Mouse (Mus musculus): Measurements from ENCODE around the gene Gm20708.
"Not testable (repeated sequence)": the region's sequence is repeated elsewhere in the genome, so short reads cannot be mapped to it uniquely, and the experiment has no call there.

The Gm20708 gene

DNA sequence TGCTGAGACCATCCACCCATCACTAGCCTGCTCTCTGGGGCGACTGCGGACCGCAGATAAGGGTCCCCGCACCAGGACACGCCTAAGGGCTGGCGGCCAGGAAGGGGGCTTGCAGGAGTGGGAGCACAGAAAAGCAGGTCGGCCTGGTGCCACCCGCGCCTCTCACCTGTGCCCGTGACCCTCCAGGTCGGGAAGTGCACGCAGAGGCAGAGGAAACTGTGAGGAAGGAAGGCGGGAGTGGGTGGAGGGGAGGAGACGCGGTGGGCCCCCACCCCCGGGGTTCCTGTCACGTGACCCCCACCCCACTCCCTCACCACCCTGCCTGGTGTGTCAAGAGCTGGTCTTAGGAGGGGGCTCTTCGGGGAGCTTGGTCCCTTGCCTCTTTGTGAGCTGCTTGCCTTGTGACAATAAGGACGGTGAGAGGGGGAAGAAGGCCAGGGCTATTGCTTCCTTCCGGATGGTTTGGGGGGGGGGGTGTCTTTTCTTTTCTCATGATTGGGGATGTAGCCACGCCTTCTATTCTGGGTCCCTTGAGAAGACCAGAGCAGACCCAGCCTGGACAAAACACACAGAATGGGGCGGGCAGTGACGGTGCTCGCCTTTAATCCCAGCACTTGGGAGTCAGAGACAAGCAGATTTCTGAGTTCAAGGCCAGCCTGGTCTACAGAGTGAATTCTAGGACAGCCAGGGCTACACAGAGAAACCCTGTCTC, 27.3 kb upstream of the Gm20708 start, which contains the start of the genes Tmc8 and Tmc6:
Gene Tmc8, plus strand, starts transcription at position 84 of the 712 bp plus-strand sequence.
Gene Tmc6, minus strand, starts transcription at position 206 of the 712 bp plus-strand sequence.
- peak; percentile 77 for DNase-seq

DNA sequence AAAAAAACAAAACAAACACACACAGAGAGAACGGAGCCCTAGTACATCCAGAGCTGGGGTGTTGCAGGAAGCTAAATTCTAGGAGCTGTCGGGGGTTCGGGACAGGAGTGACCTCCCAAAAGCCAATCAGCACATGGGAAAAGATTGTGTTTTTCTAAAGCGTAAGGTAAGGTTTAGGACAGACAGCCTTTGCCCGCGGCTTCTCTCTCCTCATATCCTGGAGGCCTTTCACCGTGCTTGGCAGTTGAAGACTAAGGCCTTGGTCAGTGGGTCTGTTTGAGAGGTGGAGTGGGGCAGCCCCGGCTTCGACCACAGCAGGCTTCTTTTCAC, 26.8 kb upstream of the Gm20708 start:
- DNase-seq: no peak

DNA sequence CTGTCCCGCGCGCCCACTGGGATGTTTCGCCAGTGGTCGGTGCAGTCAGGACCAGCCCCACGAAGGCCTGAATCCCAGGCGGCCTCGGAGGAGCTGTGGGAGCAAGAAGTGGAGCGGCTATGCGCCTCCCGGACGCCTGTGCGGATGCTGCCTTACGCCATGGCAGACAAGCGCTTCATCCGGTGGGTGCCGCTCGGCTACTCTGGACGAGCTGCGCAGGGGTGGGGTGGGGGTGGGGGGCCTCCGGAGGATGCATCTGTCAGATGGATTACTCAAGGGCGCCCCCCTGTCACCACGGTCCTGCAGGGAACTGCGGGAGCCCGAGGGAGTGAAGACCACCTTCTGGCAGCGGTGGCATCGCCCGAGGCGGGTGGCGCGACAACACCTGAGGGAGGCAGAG, 26.4 kb upstream of the Gm20708 start:
- peak; percentile 83 for DNase-seq

DNA sequence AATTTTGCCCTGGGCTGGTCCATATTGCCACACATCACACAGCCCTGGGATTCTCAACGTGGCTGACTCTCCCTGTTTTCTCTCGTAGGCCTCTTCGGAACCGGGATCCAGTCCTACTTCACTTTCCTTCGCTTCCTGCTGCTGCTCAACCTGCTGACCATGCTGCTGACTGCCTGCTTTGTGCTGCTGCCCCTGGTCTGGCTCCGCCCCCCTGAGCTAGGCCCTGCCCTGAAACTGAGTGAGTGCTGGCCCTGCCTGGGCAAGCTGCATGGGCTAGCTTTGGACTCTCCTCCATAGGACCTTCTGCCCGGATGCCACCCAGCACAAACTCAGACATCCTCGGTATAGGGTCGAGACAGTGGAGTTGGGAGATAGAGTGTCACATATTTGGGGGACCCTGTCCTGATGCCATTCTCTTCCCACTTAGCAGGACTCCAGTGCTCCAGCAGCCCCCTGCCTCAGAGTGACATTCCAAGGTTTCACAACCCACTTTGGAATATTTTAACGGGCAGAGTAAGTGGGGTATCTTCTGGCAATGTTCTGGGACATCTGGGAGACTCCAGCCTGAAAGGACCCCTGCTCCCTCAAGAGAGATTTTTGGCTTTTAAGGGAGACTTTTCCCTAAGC, 25.7 kb upstream of the Gm20708 start:
- DNase-seq: peak; percentile 61

DNA sequence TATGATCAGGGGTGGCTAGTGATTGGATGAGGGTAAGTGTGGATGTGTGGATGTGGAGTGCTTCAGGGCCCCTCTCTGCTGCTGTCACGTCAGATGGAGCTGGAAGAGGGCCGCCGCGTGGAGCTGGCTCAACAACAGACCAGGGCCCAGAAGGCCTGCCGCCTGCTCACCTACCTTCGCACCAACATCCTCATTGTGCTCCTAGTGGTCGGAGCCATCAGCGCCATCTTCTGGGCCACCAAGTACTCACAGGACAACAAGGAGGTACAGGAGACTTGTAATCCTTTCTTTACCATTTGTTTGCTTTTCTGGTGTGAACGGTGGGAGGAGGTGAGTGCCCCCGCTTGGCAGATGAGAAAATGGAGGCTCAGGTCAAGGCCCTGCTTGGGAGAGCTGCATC, 23.2 kb upstream of the Gm20708 start:
- DNase-seq: peak; percentile 84

DNA sequence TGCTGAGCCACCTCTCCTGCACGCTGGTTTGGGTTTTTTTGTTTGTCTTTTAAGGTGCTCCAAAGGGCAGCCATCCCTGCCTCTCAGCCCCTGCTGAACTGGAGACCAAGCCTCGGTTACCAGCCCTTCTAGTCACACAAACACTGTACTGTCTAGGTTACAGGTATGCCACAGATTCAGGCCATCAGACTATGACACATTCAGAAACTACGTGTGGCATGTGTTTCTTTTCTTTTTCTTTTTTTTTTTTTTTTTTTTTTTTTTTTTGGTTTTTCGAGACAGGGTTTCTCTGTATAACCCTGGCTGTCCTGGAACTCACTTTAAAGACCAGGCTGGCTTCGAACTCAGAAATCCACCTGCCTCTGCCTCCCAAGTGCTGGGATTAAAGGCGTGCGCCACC, 21.0 kb upstream of the Gm20708 start:
- DNase-seq: not testable (repeated sequence)

DNA sequence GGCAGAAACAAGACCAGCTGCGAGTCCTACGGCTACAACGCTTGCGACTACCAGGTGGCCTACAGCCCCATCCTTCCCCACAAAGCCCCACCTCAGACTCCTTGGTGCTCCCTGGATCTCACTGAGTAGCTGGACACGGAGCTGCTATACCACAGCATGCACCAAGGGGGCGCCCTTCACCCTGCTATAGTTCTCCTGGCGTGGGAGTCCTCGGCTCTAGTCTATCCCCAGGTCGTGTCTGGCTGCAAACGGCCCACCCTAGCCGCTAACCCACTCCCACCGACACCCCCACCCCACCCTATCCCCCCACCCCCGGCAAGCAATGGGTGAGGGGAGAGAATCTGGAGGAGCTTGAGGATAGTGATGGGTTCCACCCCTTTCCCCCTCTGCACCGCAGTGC, 19.2 kb upstream of the Gm20708 start:
- DNase-seq: peak; percentile 84

DNA sequence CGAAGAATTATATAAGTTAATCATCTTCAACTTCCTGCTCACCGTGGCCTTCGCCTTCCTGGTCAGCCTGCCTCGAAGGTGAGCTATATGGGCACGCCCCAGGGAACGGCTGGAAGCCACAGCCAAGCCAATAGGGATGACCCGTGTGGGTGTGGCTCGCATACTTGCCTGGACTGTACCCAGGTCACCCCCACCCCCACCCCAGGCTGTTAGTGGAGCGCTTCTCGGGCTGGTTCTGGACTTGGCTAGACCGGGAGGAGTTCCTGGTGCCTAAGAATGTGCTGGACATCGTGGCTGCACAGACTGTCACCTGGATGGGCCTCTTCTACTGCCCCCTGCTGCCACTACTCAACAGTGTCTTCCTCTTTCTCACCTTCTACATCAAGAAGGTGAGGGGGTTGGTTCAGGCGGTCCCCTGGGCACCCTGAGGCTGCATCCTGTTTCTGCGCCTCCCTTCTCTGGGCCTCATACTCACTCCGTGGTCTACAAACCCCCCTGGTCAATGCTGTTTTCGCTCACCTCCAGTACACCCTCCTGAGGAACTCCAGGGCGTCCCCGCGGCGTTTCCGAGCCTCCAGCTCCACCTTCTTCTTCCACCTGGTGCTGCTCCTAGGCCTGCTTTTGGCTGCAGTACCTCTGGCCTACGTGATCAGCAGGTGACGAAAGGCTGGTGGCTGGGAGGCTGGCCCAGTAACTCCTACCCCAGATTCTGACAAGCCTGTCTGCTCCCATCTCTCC, 18.6 kb upstream of the Gm20708 start:
- DNase-seq: peak; percentile 75

DNA sequence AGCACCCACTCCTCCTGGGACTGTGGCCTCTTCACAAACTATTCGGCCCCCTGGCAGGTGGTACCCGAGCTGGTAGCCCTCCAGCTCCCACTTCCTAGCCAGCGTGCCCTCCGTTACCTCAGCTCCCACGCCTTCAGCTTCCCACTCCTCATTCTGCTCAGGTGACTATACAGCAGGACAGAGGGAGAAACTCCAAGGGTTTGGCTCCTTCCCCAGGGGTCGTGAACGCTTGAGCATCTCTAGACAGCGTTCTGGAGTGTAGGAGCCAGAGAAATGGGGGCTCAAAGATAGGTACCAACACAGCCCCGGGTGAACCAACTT, 18.1 kb upstream of the Gm20708 start:
- no peak for DNase-seq

DNA sequence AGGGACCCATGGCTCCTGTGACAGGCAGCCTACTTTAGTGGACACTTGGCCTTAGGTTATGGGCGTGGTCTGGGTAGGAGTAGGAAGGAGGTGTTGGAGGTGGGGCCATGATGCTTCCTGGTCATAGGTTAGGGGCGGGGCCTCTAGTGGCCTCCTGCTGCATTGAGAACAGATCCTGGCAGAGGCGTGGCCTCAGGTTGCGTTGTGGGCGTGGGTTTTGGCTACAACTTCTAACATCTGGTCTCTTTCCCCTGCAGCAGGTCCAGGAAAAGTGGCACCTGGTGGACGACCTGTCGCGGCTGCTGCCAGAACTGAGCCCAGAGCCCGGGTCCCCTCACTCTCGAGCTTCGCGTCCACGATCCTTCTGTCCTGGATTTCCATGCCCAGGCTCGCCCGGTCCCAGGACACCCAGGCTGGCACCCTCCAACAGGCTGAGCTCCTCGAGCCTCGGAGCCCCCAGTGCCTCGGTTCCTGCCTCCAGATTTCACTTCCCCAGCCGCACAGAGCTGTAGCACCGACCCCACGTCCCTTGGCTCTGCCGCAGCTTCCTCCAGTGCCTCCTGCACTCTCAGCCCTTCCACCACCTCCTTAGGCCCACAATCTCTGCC, 17.1 kb upstream of the Gm20708 start:
- peak; percentile 87 for DNase-seq

DNA sequence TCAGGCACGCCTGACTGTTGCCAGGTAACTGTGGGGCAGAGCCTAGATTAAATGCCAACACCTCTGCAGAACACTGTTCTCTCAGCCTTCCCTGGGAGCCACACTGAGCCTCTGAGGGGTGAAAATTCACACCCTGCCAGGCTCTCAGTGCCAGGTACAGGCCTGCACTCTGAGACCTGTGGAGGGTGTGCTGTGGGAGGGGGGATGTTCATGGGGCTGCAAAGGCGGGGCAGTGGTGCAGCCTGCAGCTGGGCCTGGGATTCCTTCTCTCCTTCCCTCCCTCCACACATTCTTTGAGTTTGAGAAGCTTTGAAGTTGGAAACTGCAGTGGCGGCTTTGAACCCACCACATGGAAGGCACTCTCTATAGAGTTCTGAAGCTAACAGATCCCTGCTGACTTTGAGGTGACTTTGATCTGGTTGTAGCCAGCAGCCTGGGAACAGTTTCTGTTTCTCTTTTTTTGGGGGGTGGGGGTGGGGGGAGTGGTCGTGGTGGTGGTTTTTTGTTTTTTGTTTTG, 15.4 kb upstream of the Gm20708 start:
- no peak for DNase-seq

DNA sequence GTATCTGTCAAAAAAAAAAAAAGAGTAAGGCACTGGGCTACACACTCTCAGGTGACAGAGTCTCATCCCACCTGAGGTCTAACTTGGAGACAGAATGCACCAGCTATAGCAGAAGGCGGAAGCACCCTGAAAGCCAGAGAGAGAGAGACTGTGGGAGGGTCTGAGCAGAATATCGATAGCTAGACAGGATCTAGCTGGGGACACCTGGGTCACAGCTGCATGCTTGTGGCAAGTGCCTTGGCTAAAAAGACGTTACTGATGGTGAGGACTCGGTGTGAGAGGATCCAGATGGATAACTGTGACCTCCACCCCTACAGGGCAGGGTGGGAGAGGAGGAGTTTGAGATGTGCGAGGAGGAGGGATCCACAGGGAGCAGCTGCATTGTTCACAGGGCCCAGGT, 12.5 kb upstream of the Gm20708 start:
- DNase-seq: no peak

DNA sequence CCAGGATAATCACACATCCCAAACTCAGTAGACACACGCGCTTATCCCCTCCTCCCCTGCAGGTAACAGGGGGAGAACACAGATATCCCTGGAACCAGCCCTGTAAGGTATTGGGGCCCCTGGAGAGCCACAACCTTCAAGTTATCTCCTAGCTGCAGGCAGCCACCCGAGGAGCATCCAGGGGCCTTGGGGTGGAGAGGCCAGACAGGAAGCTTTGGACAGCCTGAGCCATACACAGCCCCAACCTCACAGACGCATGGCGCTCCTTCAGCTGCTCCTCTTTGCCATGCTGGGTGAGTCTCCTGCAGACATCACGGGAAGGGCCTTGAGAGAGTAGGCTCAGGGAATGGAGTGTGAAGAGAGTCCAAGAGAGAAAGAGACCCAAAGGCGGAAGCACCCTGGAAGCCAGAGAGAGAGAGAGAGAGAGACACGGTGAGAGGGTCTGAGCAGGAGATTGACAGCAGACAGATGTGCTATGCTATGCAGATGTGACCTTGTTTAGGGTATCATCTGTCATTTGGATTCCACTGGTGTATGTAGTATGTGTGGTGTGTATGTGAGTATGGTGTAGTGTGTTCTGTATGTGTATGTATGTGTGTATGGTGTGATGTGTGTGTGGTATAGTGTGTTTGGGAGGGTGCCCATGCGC, 11.8 kb upstream of the Gm20708 start, which contains the start of gene 6030468B19Rik:
Gene 6030468B19Rik, plus strand, starts transcription at position 150 of the 649 bp plus-strand sequence.
- DNase-seq: no peak

DNA sequence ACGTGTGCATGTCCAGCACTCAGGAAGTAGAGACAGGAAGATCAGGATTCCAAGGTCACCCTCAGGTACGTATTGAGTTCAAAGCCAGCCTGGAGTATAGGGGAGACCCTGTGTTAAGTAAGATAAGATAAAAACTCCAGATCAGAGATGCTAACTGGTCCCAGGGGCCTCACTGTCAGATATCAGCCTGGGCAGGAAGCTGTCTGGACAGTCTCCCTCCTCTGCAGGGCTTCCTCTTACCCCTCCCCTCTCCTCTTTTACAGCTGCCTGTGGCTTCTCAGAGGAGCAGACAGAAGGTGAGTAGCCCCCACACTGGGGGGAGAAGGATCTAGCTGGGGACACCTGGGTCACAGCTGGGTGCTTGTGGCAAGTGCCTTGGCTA, 11.3 kb upstream of the Gm20708 start:
- DNase-seq: no peak

DNA sequence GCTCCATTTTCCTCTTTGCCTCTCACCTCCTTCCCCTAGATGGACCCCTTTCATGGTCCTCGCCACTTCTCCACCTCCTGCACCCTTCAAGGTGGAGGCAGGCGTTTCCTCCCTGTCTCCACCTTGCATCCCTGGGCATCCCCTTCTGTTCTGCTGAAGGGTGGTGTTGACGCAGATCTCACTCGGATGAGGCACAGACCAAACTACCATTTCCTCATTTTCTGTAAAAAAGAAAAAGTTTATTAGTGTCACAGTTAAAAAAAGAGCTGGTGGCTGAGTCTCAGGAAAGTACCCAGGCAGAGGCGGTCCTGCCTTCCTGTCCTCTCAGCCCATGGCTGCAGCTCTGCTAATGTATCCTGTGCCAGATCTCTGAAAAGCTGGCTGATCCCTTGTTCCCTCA, 10.3 kb upstream of the Gm20708 start:
- DNase-seq: no peak

DNA sequence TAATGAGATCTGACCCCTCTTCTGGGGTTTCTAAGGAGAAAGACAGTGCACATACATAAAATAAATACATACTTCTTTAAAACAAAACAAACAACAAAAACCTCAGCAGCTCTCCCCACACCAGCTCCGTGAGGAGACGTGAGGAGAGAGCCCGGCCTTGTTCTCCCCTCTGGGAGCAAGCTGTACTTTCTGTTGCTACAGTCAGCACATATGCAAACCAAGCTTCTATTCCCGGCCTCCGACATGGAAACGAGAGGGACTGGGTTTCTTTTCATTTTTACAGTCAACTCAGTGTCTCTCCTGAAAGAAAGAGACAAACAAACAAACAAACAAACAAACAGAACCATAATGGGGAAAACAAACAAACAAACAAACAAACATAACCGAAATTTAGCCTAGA, 9.4 kb upstream of the Gm20708 start:
- no peak for DNase-seq

DNA sequence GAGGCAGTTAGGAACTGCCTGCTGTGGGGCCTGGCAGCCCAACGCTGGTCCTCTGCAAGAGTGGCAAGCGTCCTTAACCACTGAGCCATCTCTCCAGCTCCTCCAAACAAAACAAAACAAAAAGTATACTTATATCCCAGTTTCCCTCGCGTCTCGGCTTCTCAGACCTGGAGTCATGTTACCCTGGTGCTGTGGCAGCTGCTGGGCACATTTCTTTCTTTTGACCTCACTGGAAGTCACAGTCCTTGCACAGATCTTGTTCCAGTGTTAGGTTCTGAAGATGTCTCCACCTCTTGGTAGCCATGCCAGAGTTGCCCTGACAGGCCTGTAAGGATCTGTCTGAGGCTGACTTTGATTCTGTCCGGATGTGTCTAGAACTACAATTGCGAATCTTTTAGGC, 7.8 kb upstream of the Gm20708 start:
- DNase-seq: no peak

DNA sequence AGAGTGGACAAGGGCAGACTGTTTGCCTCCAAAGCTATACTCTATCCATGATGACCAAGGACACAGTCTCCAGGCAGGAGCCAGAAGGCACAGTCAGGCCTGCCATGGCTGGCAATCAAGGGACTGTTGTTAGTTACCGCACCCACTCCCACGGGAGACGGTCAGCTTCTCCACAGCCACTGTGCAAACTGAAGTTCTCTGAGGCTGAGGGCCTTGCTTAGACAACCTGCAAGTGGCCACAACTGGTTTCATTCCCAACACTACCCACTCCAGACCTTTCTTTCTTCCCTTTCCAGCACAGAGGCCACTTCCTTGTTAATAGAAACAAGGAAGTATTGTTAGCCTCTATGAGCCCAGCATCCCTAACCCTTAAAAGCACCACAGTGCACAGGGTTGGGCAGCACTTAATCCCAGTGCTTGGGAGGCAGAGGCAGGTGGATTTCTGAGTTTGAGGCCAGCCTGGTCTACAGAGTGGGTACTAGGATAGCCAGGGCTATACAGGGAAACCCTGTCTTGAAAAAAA, 6.2 kb upstream of the Gm20708 start:
- DNase-seq: no peak

DNA sequence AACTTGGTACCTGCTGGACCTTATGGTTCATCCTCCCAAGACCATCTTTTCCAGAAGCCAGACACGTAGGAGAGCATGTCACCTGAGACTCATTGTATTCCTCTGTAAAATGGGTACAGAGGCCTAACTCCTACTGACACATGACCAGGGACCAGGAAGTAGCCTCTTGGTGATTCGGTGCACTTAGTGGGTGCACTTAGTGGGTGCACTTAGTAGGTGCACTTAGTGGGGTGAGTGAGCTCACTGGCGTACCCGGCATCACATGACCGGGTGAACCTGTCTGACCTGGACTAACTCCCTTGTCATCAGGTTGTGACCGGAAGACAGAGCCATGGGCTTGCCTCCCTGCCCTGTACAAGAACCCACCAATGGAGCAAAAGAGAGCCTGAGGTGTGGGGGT, 2.7 kb upstream of the Gm20708 start:
- DNase-seq: no peak

DNA sequence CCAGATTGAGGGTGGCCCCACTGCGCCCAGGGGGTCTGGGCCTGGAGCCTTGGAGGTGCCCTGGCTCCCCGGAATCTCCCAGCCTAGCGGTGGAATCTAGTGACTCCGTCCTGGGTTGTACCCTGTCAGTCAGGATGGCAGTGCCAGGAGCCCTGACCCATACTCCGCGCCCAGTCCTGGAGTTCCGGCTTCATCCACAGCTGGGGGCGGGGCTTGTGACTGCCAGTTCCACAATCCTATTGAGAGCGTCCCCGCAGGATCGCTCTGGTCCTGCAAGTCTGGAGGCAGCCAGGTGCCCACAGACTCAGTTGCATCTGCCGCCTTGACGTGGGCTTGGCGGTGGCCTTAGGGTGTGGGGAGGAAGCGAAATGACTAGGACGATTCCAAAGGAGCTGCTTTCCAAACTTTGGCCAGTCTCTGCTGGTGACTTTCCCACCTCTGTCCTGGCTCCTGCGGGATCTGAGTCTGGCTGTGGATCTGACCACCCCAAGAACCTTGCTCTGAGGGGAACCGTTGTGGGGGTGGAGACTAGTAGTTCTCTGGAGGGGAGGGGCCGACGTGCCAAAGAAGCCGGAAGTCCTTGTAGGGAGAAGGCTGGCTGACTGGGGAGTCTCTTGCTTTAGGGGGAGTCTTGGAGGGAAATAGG, 1.1 kb downstream of the Gm20708 start:
- DNase-seq: peak; percentile 95

DNA sequence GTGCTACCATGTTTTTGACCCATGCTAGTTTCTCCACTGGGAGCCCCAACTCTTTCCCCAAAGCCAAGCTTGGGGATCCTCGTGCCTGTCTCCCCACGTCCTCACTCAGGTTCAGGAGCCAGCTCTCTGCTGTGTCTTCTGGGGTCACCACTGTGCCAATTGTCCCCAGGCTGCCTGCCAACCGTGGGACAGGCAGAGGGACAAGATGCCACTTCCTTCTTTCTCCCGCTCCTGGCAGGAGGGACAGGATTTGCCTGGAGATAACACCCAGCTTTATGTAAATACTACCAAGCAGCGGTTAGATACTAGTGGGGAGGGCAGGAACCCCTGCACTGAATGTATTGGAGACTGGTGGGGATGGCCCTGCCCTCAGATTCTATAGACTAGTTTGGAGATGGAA, 4.4 kb downstream of the Gm20708 start:
- no peak for DNase-seq

DNA sequence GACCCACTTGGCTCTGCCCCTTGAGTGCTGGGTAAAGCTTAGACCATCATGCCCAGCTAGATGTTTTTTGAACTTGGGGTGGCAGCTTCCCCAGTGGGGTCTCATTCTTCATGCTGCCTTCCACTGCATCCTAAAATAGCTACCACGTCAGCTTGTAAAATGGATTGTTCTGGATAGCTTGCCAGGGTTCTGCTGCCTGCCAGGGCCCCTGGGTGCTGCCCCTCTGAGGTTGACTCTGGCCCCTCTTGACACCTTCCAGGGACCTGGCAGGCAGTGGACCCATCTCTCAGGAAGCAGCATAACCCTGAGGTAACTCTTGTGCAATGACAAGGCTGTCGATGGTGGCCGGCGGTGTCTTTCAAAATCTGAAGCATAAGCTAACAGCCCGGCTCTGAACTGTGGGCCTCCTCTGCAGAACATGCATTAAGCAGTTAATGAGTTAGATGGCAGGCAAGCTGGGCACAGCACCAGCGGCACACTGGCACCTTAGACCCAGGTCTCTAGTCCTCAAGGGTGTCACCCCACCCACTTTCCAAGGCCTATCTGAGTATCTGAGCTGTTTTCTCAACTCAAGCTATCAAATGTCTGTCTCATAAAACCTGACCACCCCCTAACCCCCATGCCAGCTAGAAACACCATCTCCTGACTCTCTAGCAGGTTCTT, 5.4 kb downstream of the Gm20708 start:
- DNase-seq: no peak
